Mouse (Mus musculus) liver, postnatal 0 days (tissue): Measurements from ENCODE around the gene Rnf141.

Experiments
- CTCF ChIP-seq: sonication (generic); IDR thresholded peaks from 2 replicates; pipeline ENCODE4 v1.5.1; 2016; ENCODE audit warnings: antibody characterized with exemption, low read depth
- EP300 ChIP-seq: IDR thresholded peaks from 2 replicates; pipeline ENCODE4 v1.6.1; 2016; ENCODE audit warnings: antibody characterized with exemption, low read depth, mild to moderate bottlenecking

GRCm38 (mm10) chr7:110796367-110797051, 47.7 kb downstream of the Rnf141 start:
- TF ChIP-seq CTCF (no peak), EP300 (no peak)
